Mouse (Mus musculus) midbrain, embryonic 11.5 days (tissue): ENCODE data around the gene Olfr56. TPM values are rescaled to one million over a fixed set of nuclear protein-coding genes. Genes with fewer than 3 reads are reported as not detected.

ENCODE experiments used
- ATAC-seq: fragments of 200-750 bp; cut with Nextera tagmentation; 2 replicates; pipeline ENCODE4 v1.8.0; 2017; ENCODE audit warnings: moderate TSS enrichment, moderate library complexity; ENCODE audit not compliant: low FRiP score
- DNase-seq: peaks from one replicate; pipeline ENCODE4 v3.0.0; 2015; ENCODE audit warnings: low spot score; ENCODE audit errors: missing footprints
- H3K27ac ChIP-seq: fragments of 300-500 bp; sonication (generic); 2 replicates; pipeline ENCODE4 v1.5.1; 2014; ENCODE audit warnings: low read depth, low read length
- H3K27me3 ChIP-seq: fragments of 300-500 bp; sonication (generic); 2 replicates; pipeline ENCODE4 v1.6.1; 2014; ENCODE audit warnings: mild to moderate bottlenecking, low read length, moderate library complexity, mixed read lengths; ENCODE audit not compliant: control insufficient read depth, insufficient read depth
- H3K36me3 ChIP-seq: fragments of 300-500 bp; sonication (generic); 2 replicates; pipeline ENCODE4 v1.6.1; 2014; ENCODE audit warnings: mild to moderate bottlenecking, low read length, moderate library complexity, mixed read lengths; ENCODE audit not compliant: control insufficient read depth, insufficient read depth
- H3K4me1 ChIP-seq: fragments of 300-500 bp; sonication (generic); 2 replicates; pipeline ENCODE4 v1.6.1; 2014; ENCODE audit warnings: low read length; ENCODE audit not compliant: control insufficient read depth, insufficient read depth
- H3K4me2 ChIP-seq: fragments of 300-500 bp; sonication (generic); 2 replicates; pipeline ENCODE4 v1.6.1; 2014; ENCODE audit warnings: mild to moderate bottlenecking, moderate library complexity
- H3K4me3 ChIP-seq: fragments of 300-500 bp; sonication (generic); 2 replicates; pipeline ENCODE4 v1.5.1; 2014; ENCODE audit warnings: low read depth, low read length
- H3K9ac ChIP-seq: fragments of 300-500 bp; sonication (generic); 2 replicates; pipeline ENCODE4 v1.6.1; 2014; ENCODE audit warnings: low read length
- H3K9me3 ChIP-seq: fragments of 300-500 bp; sonication (generic); 2 replicates; pipeline ENCODE4 v1.6.1; 2016; ENCODE audit warnings: low read length; ENCODE audit not compliant: control insufficient read depth
- WGBS: fragments of 180-500 bp; shearing (Covaris S2); extraction: QIAGEN DNeasy Blood & Tissue Kit; methylation state at CpG from one replicate; pipeline ENCODE4 v1.1.7; 2014; 5-methylcytosine and 5-hydroxymethylcytosine counted together
- polyA plus RNA-seq: library from polyadenylated mRNA; unstranded; fragments of >200 nt; fragmentation: Nextera tagmentation; extraction: Ambion mirVana; gene quantifications from 2 replicates; pipeline ENCODE4 v1.2.1, GENCODE M21; 2014

Gene Olfr56
- polyA plus RNA-seq, 1 experiment from 2014 or later: not detected

DNA sequence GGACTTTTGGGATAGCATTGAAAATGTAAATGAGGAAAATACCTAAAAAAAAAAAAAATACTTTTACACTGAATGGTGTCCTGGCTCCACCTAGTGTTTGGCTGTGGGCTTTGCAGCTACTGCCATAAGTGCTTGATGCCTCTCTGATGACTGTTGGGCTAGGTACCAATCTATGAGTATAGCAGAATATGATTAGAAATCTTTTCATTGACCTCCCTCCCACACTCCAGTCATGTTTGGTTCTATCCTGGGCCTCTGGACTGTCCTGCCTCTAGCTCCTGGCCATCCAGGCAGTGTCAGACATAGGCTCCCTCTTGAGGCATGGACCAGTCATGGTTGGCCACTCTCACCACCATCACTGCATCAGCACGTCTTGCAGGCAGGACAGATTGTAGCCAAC is 130.1 kb downstream of the Olfr56 start:
- H3K9me3 ChIP-seq: no peaks in the 10 kb centered on the region
- no peak overlapping the region for H3K9ac ChIP-seq
- H3K36me3 ChIP-seq: no peaks in the 10 kb centered on the region
- DNase-seq (peak; percentile 91), ATAC-seq (peak; percentile 35; the same call in 1 of the 2 replicates)
- no peak overlapping the region for H3K4me2 ChIP-seq
- H3K4me3 ChIP-seq: no peak overlapping the region
- no peaks in the 10 kb centered on the region for H3K4me1 ChIP-seq
- no peaks in the 10 kb centered on the region for H3K27me3 ChIP-seq
- H3K27ac ChIP-seq: no peak overlapping the region
- WGBS: 31% methylated on average over 1 of the region's 1 CpGs

DNA sequence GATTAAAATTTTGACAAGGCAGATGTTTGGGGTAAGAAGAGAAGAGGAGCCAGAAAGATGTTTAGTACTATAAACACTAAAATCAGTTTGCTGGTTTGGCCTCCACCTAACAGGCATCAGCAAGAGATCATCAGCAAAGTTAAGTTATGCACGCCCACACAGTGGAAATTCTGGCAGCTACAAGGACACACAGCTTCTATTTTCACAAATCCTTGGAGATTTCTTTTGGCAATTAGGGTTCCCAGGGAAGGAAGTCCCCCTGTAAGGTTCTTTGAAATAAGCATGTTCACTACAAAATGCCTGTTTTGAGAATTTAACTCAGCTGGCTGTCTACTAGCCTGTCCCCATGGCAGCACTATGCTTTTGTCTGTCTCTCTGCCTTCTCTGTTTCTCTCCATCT is 132.3 kb downstream of the Olfr56 start:
- Histone ChIP-seq H3K4me1 (no peaks in the 10 kb centered on the region), H3K36me3 (no peaks in the 10 kb centered on the region), H3K9ac (no peak overlapping the region), H3K27me3 (no peaks in the 10 kb centered on the region), H3K4me2 (no peak overlapping the region), H3K27ac (no peak overlapping the region), H3K4me3 (no peak overlapping the region), H3K9me3 (no peaks in the 10 kb centered on the region)
- ATAC-seq (no peak), DNase-seq (no peak)
- WGBS: 69% methylated on average over 1 of the region's 1 CpGs

DNA sequence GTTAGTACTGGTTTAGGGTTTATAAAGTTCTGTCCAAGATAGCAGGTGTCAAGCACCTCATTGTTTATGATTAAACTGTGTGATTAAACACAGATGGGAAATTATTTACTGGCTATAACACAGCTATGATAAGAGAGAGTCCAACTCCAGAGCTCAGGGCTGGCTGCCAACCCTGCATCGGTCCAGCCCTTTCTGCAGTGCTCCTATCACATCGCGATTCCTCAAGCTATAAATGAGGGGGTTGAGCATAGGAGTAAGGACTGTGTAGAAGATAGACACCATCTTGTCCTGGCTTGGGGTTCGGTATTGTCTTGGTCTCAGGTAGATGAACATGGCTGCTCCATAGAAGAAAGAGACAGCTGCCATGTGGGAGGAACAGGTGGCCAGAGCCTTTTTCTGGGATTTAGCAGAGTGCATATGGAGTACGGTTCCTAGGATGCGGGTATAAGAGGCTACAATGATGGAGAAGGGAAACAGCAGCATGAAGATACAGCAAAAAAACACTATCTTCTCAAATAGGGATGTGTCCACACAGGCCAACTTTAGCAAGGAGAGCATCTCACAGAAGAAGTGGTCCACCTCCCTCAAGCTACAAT is 134.0 kb downstream of the Olfr56 start:
- no peak for ATAC-seq
- DNase-seq: no peak
- Histone ChIP-seq H3K27me3 (no peaks in the 10 kb centered on the region), H3K4me3 (no peak overlapping the region), H3K4me1 (no peaks in the 10 kb centered on the region), H3K4me2 (no peak overlapping the region), H3K36me3 (no peaks in the 10 kb centered on the region), H3K9ac (no peak overlapping the region), H3K9me3 (no peaks in the 10 kb centered on the region), H3K27ac (no peak overlapping the region)
- WGBS: 88% methylated on average over 6 of the region's 6 CpGs

DNA sequence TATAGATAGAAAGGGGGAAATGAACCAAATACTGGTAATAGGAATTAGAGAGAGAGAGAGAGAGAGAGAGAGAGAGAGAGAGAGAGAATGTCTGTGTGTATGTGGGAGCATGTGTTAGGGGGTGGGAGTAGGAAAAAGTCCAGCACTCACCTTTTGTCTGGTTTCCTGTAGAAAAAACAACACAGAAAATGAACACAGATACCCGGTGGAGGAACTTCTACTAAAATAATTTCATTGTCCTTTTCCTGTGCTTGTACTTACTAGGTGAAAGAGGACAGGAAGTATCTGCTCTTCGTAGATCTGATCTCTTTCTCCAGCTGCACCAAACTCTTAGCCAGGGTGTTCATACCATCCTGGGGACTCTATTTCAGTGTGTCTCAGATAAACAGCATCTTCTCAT is 135.5 kb downstream of the Olfr56 start:
- no peak for DNase-seq
- 83% methylated on average over 2 of the region's 2 CpGs for WGBS

DNA sequence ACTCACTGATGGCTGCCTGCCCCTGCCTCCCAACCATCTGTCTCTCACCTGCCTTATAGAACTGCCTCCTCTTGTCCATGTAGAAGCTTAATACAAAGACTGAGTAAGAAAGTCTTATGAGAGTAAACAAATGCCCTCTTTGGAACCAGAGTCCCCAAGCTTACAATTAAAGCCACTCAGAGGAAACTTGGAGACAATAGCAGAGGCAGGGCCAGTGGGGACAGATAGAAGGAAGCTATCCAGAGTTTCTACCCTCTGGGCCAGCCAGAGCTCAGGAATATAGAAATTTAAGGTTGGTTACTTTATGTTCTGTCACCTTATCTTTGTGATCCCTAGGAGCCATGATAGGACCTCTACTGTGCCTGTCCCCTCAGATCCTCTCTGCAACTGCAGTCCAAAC is 136.1 kb downstream of the Olfr56 start, which contains the start of gene Olfr1396:
Olfr1396 (minus strand) TSS at position 101 of the 400 bp plus-strand sequence.
- DNase-seq (no peak), ATAC-seq (no peak)
- H3K9ac ChIP-seq: no peak within 1 kb of the TSS
- H3K4me3 ChIP-seq: no peak within 1 kb of the TSS
- no peak within 1 kb of the TSS for H3K4me2 ChIP-seq
- H3K27me3 ChIP-seq: no peaks in the 10 kb centered on the region
- H3K36me3 ChIP-seq: no peaks in the 10 kb centered on the region
- H3K27ac ChIP-seq: no peak within 1 kb of the TSS
- H3K4me1 ChIP-seq: no peaks in the 10 kb centered on the region
- no peaks in the 10 kb centered on the region for H3K9me3 ChIP-seq

More for the DNA sequence above, 135.5 kb downstream of the Olfr56 start:
- no peak overlapping the region for H3K9ac ChIP-seq
- H3K27me3 ChIP-seq: no peaks in the 10 kb centered on the region
- H3K4me1 ChIP-seq: no peaks in the 10 kb centered on the region
- no peak overlapping the region for H3K27ac ChIP-seq
- no peaks in the 10 kb centered on the region for H3K9me3 ChIP-seq
- no peak overlapping the region for H3K4me2 ChIP-seq
- no peak for ATAC-seq
- H3K4me3 ChIP-seq: no peak overlapping the region
- no peaks in the 10 kb centered on the region for H3K36me3 ChIP-seq

DNA sequence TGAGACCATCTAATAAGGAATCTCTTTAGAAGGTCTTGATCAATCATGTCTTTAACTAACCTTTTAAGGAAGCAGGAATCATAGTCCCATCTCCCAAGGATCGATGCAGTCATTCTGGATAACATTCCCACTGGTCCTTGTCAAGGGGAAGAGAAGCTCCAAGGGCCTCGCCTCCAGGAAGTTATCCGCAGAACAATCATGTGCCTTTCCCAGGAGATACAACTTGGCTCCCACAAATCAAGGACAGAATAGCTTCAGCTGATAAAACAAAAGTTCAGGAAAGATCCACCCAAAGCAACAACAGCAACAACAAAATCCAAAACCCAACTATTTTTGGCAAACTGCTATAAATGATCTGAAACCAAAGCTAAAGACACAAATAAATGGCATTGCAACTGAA is 140.9 kb downstream of the Olfr56 start:
- Histone ChIP-seq H3K27me3 (no peaks in the 10 kb centered on the region), H3K4me3 (no peak overlapping the region), H3K9me3 (no peaks in the 10 kb centered on the region), H3K27ac (no peak overlapping the region), H3K9ac (no peak overlapping the region), H3K4me1 (no peaks in the 10 kb centered on the region), H3K36me3 (no peaks in the 10 kb centered on the region), H3K4me2 (no peak overlapping the region)
- no peak for ATAC-seq
- no peak for DNase-seq
- 75% methylated on average over 3 of the region's 3 CpGs for WGBS

DNA sequence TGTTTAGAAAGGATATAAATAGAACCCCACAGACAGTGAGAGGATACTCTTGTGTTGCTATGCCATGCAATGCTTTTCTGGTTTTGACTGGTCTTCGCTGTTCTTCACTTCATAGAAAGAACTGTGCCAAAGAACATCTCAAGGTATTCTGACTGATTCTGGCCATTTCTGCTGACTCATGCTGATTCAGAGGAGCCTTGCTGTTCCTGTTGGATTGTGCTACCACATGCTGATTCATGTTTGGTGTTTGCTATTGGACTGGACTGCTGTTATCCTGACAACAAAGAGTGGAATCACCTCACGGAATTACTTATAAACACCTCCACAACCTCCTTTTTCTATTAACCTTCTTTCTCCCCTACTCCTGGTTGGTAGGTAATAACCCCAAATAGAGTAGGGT is 145.5 kb downstream of the Olfr56 start:
- Histone ChIP-seq H3K4me1 (no peaks in the 10 kb centered on the region), H3K27ac (no peak overlapping the region), H3K9ac (no peak overlapping the region), H3K27me3 (no peaks in the 10 kb centered on the region), H3K36me3 (no peaks in the 10 kb centered on the region), H3K9me3 (no peaks in the 10 kb centered on the region), H3K4me2 (no peak overlapping the region), H3K4me3 (no peak overlapping the region)
- DNase-seq (no peak), ATAC-seq (no peak)
- 85% methylated on average over 2 of the region's 2 CpGs for WGBS

DNA sequence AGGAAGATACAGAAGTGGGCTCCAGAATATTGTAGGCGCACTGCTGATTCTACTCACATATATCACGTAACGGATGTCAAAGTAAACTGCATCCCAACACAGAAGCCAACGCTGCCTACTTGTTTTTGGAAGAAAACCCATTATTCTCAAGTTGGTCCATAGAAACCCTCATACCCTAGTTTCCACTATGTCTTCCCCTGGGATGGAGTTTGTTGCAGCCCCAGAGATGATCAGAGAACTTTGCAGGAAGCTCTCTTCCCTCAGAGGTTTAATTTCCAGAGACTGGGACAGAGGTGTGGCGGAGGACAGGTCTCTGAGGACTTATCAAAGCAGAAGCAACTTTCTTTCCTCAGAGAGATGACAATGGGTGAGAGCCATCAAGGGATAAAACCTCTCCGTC is 163.3 kb downstream of the Olfr56 start, which contains the start of gene Olfr1395:
Olfr1395 (plus strand) TSS at position 301 of the 400 bp plus-strand sequence.
- ATAC-seq: no peak
- no peaks in the 10 kb centered on the region for H3K9me3 ChIP-seq
- WGBS: 90% methylated on average over 6 of the region's 6 CpGs

DNA sequence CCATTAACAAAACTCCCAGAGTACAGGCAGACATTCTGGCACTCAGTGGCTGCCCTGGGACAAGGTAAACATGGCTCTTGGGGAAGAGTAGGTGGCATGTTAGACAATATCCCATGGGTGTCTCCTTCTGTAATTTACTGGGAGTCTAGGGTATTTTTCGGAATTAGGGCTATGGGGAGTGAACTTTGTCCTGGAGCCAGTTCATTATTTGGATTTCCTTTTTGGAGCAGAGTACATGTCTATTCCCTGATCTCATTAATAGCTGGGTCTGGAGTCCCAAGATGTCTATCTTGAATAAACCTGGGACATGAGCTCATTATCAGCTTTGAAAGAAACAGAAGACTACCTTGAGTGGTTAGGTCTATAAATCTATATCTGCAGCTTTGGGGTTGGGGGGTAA is 175.4 kb downstream of the Olfr56 start, which contains the start of gene Olfr1394:
Olfr1394 (plus strand) TSS at position 301 of the 400 bp plus-strand sequence.
- no peaks in the 10 kb centered on the region for H3K4me1 ChIP-seq
- no peak for DNase-seq
- no peak within 1 kb of the TSS for H3K4me2 ChIP-seq
- H3K9ac ChIP-seq: no peak within 1 kb of the TSS
- H3K27me3 ChIP-seq: no peaks in the 10 kb centered on the region
- H3K4me3 ChIP-seq: no peak within 1 kb of the TSS
- no peak within 1 kb of the TSS for H3K27ac ChIP-seq
- no peak for ATAC-seq
- WGBS: 82% methylated on average over 1 of the region's 1 CpGs
- no peaks in the 10 kb centered on the region for H3K9me3 ChIP-seq
- no peaks in the 10 kb centered on the region for H3K36me3 ChIP-seq

More for the DNA sequence above, 163.3 kb downstream of the Olfr56 start, which contains the start of gene Olfr1395:
- no peaks in the 10 kb centered on the region for H3K27me3 ChIP-seq
- no peak within 1 kb of the TSS for H3K4me3 ChIP-seq
- no peaks in the 10 kb centered on the region for H3K36me3 ChIP-seq
- no peak for DNase-seq
- H3K27ac ChIP-seq: no peak within 1 kb of the TSS
- no peaks in the 10 kb centered on the region for H3K4me1 ChIP-seq
- H3K9ac ChIP-seq: no peak within 1 kb of the TSS
- H3K4me2 ChIP-seq: no peak within 1 kb of the TSS
